Mouse (Mus musculus) brain, embryonic 14.5 days (tissue): ENCODE results near the gene Rfxank.

Experiments
- CTCF ChIP-seq: fragments of 200-500 bp; IDR thresholded peaks from 2 replicates; pipeline ENCODE4 v1.5.1; 2012; ENCODE audit warnings: inconsistent platforms, mild to moderate bottlenecking, moderate library complexity, borderline replicate concordance; ENCODE audit not compliant: insufficient read depth, insufficient read length; ENCODE audit errors: extremely low read depth
- POLR2A ChIP-seq: fragments of 200-500 bp; IDR thresholded peaks from 2 replicates; pipeline ENCODE4 v1.6.1; 2012; ENCODE audit warnings: mild to moderate bottlenecking, inconsistent platforms, borderline replicate concordance; ENCODE audit not compliant: poor library complexity, insufficient read depth, insufficient read length, severe bottlenecking; ENCODE audit errors: extremely low read depth

- TF ChIP-seq CTCF (peak; percentile 96), POLR2A (no peak)
Measured at GRCm38 (mm10) chr8:70166504-70167110, 27.7 kb upstream of the Rfxank start.
